Mouse (Mus musculus): ENCODE results near the gene Arid4a.
A peak's percentile ranks its signal among the peaks of the same experiment; 100 is the strongest.

Gene Arid4a

DNA sequence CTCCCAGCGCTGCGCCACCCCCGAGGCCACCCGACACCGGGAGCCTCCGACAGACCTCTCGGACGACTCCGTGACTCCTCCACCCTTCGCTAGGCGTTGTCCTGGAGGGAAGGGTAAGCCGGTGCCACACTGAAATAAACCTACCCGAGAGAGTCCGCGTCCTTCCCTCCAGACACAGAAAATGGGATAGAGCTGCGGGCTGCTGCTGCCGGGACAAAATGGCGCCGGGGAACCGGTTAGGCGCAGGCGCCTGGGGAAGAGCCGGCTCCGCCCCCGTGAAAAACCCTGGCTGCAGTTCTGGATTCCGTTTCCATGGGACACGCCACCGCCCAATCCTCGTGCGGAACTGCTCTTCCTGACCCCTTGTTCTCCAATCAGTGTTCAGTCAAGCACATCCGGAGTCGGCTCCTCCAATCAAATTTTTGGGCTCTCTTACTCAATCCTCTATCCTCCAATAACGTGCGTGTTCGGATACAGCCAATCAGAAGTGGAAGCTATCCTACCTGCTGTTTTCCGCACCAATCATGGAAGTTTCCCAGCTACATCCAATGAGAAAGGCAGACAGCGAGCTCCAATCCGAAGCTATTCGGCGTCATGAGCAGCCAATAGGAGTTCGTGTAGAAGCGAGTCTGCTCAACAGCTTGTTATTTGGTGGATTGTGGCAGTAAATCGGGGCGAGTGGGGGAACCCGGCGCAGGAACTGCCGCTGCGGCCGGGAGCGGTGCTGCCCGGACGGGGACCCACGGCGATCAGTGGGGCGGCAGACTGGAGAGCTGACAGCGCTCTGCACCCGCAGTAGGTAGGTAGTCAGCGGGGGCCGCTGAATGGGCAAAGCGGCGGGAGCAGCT is at the start of gene Arid4a:
Arid4a (plus strand) TSS at position 628 of the 848 bp plus-strand sequence.
- peak; percentile 99 for DNase-seq (ENCODE audit: low spot score)

DNA sequence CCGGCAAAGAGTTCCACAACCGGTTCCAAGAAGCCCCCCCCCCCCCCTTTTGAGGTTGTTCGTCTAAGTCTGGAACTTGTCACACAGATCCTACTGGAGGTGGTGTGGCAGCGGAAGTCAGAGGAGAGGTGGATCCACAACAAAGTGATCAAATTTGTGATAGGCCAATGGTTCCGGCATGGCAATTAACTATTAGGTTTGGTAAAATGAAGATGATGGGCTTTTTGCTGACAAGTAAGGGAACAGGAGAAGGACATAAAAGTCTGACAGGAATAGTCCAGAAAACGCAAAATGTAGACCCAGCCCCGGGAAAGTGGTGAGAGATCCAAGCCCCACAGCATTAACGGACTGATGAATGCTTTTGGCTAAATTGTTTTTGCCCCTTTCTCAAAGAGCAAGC is 48.2 kb upstream of the Arid4a start:
- DNase-seq (ENCODE audit: low spot score) = no peak

DNA sequence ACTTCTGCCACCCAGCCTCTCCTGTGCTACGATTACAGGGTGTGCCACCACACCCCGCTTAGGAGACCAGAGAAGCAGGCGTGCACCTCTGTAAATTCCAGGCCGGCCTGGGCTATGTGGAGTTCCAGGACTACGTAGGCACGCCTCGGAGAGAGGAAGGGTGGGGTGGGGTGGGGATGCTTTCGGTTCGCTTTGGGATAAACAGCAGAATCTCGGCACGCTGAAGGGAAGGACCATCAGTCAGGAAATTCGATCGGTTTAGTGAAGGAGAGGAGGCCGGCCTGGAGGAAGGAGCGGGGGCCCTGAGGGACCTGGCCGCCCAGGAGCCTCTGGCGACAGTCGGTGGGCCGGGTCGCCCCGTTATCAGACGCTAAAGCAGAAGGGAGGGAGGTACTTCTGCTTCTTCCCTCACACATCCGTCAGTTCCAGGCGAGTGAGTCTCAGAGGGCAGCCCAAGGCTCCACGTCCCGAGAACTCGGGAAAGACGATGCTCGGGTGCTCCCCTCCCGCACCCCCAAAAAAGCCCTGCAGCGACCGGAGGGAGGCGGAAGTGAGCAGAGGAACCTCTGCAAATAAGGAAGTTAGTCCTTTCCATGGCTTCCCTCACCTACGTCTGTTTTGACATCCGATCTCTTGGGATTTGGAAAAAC is 47.5 kb upstream of the Arid4a start:
- peak; percentile 82 for DNase-seq (ENCODE audit: low spot score)

DNA sequence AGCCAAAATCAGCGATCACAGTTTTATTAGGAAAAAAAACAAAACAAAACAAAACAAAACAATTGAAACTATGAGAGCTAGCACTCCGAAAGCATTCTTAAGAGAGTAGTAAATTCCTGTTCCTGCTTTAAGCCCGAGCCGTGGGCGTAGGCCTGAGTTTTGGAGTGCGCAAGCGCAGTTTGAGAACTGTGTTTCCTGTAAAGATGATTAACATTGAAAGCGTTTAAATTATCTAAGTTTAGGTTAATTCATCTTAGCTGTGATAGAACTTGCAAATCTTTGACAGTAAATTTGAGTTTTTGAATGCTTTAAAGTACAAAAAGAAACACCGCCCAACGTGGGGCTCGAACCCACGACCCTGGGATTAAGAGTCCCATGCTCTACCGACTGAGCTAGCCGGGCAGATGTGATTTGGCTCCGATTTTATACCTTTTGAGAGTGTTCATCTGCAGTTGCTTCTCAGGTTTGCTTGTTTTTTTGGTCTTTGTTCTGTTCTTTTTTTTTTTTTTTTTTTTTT is 46.9 kb upstream of the Arid4a start:
- peak; percentile 92 for DNase-seq (ENCODE audit: low spot score)

DNA sequence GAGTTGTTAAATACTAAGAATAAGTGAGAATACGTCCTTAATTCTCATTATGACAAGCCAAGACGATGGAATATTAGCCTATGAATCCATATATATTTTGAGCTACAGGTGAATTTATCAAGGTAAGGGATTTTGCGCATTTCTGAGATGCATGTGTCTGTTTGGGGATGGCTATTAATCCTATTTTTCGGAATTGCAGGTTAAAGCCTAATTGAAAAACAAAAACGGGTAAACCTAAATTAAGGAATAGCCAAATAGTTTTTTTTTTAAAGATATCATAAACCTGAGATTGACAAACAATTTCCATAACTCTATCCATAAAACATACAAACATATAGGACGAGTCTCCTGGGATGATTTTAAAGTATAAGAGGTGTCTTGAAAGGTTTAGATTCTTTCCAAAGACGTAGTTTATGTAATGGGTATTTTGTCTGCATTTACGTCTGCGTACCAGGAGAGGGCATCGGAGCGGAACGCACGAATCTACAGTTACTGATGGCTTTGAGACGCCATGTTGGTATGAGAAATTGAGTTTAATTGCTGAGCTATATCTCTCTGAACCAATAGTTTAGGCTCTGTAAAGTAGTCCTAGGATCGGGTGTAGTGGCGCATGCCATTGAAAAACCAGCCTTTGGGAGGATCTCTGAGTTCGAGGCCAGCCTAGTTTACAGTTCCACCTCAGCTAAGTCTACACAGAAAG is 46.2 kb upstream of the Arid4a start:
- DNase-seq (ENCODE audit: low spot score) = peak; percentile 59

DNA sequence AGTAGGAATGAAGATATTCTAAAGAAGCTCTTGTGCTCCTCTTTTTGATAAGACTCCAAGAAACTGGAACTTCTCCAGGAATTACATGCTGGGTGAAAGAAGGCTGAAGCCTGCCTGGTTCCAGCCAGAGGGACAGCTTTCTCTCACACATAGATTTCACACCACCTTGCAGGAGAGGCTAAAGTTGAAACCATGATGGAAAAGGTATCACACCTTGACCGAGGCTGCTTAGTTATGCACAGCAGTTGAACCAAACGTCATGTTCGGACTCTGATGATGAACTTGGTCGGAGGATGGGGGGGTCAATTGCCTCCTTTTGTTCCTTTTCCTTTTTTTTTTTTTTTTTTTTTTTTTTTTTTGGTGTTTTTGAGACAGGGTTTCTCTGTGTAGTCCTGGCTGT is 42.0 kb upstream of the Arid4a start:
- no peak for DNase-seq (ENCODE audit: low spot score)

DNA sequence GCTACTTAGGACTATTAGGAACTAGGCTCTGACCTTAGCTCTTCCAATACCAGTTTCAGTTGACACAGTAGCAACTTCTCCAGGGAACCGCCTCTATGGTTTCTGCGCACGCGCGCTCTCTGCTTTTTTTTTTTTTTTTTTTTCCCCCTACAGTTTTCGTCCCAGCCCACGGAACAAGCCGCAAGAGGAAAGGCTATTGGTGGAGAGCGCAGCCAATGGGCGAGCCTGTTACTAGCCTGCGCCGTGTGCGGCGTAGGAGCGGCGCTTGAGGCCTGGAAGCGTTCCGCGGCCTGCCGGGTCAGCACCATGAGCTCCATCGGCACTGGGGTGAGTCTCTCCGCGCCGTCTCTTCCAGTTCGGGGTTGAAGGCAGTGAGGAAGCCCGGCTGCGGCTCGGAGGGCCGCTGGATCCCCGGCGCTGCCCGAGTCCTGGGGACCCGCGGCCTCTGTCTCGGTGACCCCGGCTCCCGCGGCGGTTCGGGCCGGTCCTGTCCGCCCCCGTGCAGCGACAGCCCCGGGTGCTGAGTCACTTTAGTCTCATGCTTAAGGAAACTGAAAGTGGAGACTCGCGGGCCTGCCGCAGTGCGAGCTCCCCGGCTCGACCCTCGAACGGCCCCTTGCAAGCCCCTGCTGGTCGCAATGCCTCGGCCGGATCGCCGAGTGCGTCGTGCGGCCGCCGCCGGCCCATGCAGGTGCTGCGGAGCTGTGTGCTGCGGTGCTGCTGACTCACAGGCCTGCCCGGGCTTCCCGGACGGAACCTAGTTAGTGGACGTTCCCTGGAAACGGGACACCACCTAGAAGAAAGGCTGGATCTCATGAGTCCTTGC is 41.1 kb upstream of the Arid4a start, which contains the start of gene Psma3:
Psma3 (plus strand) TSS at position 181 of the 826 bp plus-strand sequence.
- DNase-seq (ENCODE audit: low spot score) = peak; percentile 91

DNA sequence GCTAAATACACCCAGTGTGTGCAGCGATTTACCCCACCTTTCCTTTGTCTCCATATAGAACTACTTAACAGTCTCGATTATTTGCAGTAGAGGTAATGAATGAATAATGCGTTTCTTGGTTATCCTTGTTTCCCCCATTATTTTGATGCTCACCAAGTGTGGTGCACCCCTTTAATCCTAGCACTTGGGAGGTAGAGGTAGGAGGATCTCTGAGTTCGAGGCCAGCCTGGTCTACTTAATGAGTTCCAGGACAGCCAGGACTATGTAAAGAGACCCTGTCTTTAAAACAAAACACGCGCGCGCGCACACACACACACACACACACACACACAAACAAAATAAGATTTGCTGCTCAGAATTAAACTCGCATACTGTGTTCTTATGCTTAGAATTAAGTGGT is 40.4 kb upstream of the Arid4a start:
- DNase-seq (ENCODE audit: low spot score) = no peak

DNA sequence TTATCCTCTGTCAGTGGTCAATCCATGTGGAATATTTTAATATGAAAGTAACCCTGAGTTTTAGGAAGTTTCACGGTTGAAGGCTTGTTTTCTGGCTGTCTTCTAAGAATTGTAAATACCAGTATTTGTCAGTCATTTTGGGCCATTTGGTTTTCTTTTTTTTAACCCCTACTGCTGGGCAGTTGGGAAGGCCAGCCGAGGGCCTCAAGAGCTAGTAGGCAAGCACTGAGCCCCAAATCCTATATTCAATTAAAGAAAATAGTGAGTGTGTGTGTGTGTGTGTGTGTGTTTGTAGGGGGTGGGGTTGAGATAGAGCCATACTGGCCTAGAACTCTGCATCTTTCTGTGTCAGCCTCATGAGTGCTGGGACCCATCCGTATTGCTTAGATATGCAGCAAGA is 39.9 kb upstream of the Arid4a start:
- DNase-seq (ENCODE audit: low spot score) = no peak

DNA sequence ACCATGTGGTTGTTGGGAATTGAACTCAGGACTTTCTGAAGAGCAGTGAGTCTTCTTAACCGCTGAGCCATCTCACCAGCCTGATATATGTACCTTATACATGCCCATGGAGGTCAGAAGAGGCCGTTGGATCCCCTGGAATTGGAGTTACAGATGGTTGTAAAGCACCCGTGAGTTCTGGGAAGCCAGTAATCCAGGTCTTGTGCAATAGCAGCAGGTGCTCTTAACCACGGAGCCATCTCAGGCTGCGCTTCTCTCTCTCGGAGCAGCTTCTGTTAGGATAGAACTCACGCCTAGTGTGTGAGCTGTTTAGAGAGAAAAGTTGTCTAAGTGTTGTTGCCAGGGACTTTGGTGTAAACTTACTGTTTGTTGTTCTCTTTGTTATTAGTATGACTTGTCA is 37.4 kb upstream of the Arid4a start:
- DNase-seq (ENCODE audit: low spot score) = no peak

DNA sequence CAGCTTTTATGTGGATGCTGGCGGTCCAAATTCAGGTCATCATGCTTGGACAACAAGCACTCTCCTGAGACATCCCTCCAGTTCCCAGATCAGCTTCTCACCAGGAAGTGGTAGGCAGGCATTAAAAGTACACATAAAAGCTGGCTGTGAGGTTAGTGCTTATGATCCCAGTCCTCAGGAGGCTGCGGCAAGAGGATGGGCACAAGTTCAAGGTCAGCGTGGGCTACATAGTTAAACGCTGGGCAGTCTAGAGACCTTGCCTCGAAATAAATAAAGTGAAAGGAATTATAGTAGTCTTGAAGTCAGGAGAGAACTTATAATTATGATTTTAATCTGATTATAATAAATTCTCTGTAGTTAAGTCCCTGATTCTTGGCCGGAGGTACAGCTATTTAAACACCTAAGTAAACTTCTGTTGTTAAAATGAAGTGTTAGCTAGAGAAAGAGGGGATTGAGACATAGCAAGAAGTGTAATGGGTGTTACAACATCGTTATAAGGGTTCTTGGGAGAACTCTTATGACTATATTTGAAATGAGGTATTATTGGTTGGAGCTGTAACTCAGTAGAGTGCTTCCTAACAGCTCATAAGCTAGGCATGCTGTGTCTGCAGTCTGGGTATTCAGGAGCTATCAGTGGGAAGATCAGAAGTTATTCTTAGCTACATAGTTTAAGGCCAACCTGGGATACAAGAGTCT is 30.8 kb upstream of the Arid4a start:
- no peak for DNase-seq (ENCODE audit: low spot score)

DNA sequence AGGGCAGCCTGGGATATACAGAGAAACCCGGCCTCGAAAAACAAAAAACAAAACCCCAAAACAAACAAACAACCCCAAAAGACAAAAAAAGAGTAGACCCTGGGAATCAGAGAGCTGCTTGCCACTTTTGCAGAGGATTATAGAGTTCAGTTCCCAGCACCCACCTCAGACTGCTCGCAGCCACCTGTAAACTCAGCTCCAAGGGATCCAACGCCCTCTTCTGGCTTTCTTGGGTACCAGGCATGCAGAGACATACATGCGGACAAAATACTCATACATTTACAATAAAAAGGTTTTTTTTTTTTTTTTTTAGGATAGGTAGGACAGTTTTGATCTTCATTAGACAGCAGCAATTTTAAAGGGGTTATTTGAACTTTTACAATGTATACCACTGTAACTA is 18.6 kb upstream of the Arid4a start:
- DNase-seq (ENCODE audit: low spot score) = no peak

DNA sequence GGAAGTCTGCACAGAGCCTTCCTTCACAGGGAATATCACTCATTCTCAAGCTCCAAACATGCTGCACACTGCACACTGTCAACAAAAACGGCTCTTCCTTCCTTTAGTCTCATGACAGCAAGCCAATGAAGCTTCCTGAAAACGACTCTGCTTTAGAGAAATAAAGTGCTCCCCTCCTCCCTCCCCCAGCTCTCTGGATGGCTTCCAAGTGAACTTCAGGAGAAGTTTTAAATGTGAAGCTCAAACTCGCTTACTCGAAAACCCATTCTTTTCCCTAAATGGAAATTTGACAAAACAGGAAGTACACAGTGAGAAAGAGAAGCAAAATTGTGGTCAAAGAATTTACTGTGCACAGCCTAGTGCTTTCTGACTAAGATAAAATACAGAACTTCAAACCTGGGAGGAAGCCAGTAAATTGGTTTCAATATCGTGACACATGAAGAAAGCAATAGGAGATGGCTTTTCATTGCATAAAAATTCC is 16.3 kb upstream of the Arid4a start:
- DNase-seq (ENCODE audit: low spot score) = no peak

DNA sequence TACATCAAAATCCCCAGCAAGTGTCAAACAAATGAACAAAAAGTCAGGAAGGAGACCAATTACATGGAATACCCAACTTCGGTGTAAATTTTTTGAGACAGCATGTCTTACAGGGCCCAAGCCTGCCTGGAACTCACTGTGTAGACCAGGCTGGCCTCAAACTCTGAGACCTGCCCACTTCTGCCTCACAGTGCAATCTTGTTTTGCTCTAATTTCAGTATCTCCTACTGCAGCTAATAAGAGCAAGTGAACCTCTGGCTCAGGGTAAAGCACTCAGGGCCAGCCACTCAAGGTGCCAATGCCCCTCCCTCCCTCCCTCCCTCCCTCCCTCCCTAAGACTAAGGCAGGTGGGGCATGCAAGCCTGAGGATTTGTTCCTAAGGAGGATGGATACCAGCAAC is 15.4 kb upstream of the Arid4a start:
- DNase-seq (ENCODE audit: low spot score) = no peak

DNA sequence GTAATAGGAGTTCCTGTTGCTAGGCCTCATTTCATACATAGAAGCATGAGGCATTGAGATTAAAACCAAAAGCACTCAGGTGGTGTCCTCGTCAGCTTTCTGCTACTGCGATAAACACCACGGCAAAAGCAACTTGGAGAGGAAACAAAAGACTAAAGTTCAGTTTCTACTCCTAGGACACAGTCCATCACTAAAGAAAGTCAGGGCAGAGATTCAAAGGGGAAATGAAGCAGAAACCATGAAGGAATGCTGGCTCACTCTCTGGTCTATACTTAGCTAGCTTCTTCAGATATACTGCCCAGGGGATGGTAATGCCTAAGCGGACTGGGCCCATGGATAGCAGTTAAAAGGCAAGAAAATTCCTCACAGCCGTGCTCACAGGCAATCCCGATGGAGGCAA is 14.3 kb upstream of the Arid4a start:
- no peak for DNase-seq (ENCODE audit: low spot score)

DNA sequence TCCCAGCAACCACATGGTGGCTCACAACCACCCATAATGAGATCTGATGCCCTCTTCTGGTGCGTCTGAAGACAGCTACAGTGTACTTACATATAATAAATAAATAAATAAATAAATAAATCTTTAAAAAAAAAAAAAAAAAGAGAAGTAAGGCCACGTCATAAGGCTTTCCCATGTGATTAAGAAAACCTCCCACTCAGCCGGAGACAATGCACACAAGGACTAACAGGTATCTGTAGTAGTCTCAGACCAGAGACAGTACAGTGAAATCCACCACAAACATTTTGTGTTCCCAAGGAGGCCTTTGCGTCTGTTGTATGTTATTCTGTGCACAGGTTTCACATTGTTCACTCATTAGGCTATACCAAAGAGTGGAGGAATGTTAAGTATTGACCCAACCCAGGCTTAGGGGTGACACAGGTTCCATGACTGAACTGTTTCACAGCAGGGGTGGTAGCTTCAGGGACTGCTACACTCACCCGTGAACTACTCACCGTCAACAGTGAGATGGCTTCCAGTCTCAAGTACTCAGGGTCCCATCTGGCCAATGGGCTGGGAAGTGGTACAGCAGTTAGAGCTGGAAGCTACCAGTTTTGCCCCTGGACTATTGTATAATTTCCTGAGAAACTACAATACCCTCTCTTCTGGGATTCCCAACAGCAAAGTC is 11.9 kb upstream of the Arid4a start:
- DNase-seq (ENCODE audit: low spot score) = no peak

DNA sequence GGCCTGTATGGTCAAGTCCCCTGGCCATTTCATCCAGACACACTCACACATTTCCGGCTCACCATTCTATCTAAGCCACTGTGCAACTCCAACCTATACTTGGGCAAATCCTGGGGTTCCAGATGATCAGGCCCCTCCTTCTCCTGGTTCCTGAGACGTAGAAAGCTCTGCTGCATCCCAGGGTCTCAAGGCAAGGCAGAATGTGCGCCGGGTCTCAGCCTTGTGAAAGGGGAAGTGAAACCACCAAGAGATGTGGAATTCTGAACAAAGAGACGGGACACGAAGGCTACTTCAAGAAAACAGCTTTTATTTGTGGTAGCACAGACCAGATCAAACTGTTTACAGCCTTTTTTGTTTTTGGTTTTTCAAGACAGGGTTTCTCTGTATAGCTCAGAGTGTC is 9.6 kb upstream of the Arid4a start:
- no peak for DNase-seq (ENCODE audit: low spot score)

DNA sequence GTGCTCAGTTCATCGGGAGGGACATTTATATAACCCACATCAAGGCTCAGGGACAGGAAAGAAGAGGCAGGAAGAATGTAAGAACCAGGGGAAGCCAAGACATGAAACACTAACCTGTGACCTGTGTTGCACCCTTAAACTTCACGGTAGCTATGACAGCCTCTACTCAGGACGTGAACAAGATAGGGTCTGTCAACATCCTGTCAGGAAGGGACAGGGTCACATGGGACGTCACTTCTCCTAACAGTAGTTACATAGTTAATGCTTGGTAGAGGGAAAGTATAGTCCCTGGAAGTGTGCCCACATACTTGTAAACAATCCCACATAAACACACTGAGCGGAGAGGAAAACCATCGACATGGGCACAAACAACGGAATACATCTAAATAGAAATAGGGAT is 8.9 kb upstream of the Arid4a start:
- DNase-seq (ENCODE audit: low spot score) = no peak

DNA sequence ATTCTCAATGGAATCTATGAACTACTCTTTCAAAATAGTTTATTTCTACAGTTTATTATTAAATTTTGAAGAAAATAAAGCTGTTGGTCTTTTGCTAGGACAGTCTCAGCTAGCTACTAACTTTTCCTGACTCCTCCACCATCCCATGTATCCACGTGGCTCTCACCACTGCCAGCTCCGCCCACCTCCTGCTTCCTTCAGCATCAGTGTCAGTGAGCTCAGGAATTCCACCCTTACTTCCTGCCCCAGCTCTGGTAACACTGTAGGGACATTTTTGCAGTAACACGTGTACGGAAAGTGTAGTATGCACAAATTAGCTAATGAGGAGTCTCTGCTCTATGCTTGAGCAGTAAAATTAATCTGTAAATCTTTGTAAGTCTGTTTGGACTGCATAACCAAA is 6.0 kb upstream of the Arid4a start:
- DNase-seq (ENCODE audit: low spot score) = no peak

DNA sequence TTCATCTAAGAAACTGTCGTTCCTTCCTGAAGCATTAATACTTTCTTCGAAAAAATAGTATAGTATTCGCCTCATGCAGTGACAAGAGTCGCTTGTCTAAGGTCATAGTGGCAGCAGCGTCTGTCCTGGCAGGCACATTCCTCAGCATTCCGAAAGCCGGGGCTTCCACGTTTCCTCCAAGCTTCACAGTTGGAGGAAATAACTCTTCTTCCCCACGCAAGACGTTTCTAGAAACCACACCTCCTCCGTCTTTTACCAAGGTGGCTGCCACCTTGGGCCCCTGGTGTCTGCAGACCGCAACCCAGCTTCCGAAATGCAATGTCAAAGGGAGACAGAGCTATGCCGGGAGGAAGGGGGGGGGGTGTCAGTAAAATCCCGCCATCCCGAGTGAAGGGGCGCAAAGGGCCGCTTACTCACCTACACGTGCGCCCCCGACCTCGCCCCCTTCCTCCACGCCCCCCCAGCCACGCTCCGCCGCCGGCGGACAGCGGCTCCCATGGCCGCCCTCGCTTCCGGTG is 886 bp upstream of the Arid4a start:
- DNase-seq (ENCODE audit: low spot score) = peak; percentile 15

DNA sequence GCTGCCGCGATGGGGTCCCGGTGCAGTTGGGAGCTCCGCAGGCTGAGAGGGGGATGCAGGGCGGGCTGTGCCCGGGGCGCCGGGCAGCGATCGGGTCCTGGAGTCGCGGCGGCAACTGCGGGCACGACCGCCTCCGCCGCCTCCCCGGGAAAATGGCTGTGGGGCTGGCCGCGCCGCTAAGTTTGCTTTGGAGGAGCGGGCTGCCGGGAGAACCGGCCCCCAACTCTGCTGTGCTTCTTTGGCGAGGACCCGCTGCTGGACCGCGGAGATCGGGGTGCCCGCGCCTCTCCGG is 367 bp downstream of the Arid4a start:
- no peak for DNase-seq (ENCODE audit: low spot score)

All from layer of hippocampus, adult 11-12 months (tissue).